Mouse (Mus musculus) neural tube, embryonic 11.5 days (tissue): ENCODE measurements around the gene 2410137M14Rik. TPM values are rescaled to one million over a fixed set of nuclear protein-coding genes. Genes with fewer than 3 reads are reported as not detected.
A peak's percentile ranks its signal among the peaks of the same experiment; 100 is the strongest.

Experiments
- ATAC-seq: fragments of 200-750 bp; cut with Nextera tagmentation; 2 replicates; pipeline ENCODE4 v1.8.0; 2017; ENCODE audit warnings: moderate number of reproducible peaks, mild to moderate bottlenecking, moderate TSS enrichment, moderate library complexity; ENCODE audit not compliant: insufficient read depth, low FRiP score, low TSS enrichment
- DNase-seq: peaks from one replicate; pipeline ENCODE4 v3.0.0-alpha.2; 2015; ENCODE audit warnings: low spot score
- H3K27ac ChIP-seq: fragments of 300-500 bp; sonication (generic); 2 replicates; pipeline ENCODE4 v1.5.1; 2014; ENCODE audit warnings: low read depth, mild to moderate bottlenecking, low read length
- H3K27me3 ChIP-seq: fragments of 300-500 bp; sonication (generic); 2 replicates; pipeline ENCODE4 v1.6.1; 2014; ENCODE audit warnings: mild to moderate bottlenecking, low read length, mixed read lengths; ENCODE audit not compliant: control insufficient read depth, insufficient read depth
- H3K36me3 ChIP-seq: fragments of 300-500 bp; sonication (generic); 2 replicates; pipeline ENCODE4 v1.6.1; 2014; ENCODE audit warnings: mild to moderate bottlenecking, low read length, moderate library complexity, mixed read lengths; ENCODE audit not compliant: control insufficient read depth, insufficient read depth
- H3K4me1 ChIP-seq: fragments of 300-500 bp; sonication (generic); 2 replicates; pipeline ENCODE4 v1.6.1; 2014; ENCODE audit warnings: low read length, mixed read lengths; ENCODE audit not compliant: control insufficient read depth, insufficient read depth
- H3K4me2 ChIP-seq: fragments of 300-500 bp; sonication (generic); 2 replicates; pipeline ENCODE4 v1.6.1; 2014; ENCODE audit warnings: low read depth, mild to moderate bottlenecking, moderate library complexity
- H3K4me3 ChIP-seq: fragments of 300-500 bp; sonication (generic); 2 replicates; pipeline ENCODE4 v1.5.1; 2014; ENCODE audit warnings: low read depth, low read length
- H3K9ac ChIP-seq: fragments of 300-500 bp; sonication (generic); 2 replicates; pipeline ENCODE4 v1.6.1; 2014; ENCODE audit warnings: mild to moderate bottlenecking, low read length
- H3K9me3 ChIP-seq: fragments of 300-500 bp; sonication (generic); 2 replicates; pipeline ENCODE4 v1.6.1; 2016; ENCODE audit warnings: low read length; ENCODE audit not compliant: control insufficient read depth
- WGBS: fragments of 180-500 bp; shearing (Covaris S2); extraction: QIAGEN DNeasy Blood & Tissue Kit; methylation state at CpG from one replicate; pipeline ENCODE4 v1.1.7; 2014; 5-methylcytosine and 5-hydroxymethylcytosine counted together
- polyA plus RNA-seq: library from polyadenylated mRNA; unstranded; fragments of >200 nt; fragmentation: Nextera tagmentation; extraction: Ambion mirVana; gene quantifications from 2 replicates; pipeline ENCODE4 v1.2.1, GENCODE M21; 2014

The 2410137M14Rik gene
- polyA plus RNA-seq, 1 experiment from 2014 or later = not detected

GRCm38 (mm10) chr17:36989437-36989836, 8.4 kb upstream of the 2410137M14Rik start, which contains the start of gene H2-M5:
TSS of gene H2-M5 (minus strand) at chr17:36989537.
- no peaks in the 10 kb centered on the region for H3K36me3 ChIP-seq
- DNase-seq (no peak), ATAC-seq (no peak)
- H3K9ac ChIP-seq = no peak within 1 kb of the TSS
- H3K9me3 ChIP-seq = no peaks in the 10 kb centered on the region
- H3K4me1 ChIP-seq = 0 out of 2 replicates have a peak, but pooled peaks cover 3% of the 10 kb centered on the region
- peaks cover 16% of the 10 kb centered on the region for H3K27me3 ChIP-seq
- 32% methylated on average over 5 of the region's 5 CpGs for WGBS
- no peak within 1 kb of the TSS for H3K4me3 ChIP-seq
- no peak within 1 kb of the TSS for H3K27ac ChIP-seq
- peak within 1 kb of the TSS; percentile 22; the same call in 1 of the 2 replicates for H3K4me2 ChIP-seq

GRCm38 (mm10) chr17:36988475-36988874, 7.4 kb upstream of the 2410137M14Rik start:
- Histone ChIP-seq H3K4me3 (no peak overlapping the region), H3K36me3 (no peaks in the 10 kb centered on the region), H3K4me1 (0 out of 2 replicates have a peak, but pooled peaks cover 3% of the 10 kb centered on the region), H3K27ac (no peak overlapping the region), H3K4me2 (peak overlapping the region; percentile 22; the same call in 1 of the 2 replicates), H3K9ac (no peak overlapping the region), H3K9me3 (no peaks in the 10 kb centered on the region), H3K27me3 (peaks cover 16% of the 10 kb centered on the region)
- DNase-seq (no peak), ATAC-seq (no peak)
- WGBS = 6% methylated on average over 24 of the region's 24 CpGs

- H3K4me2 ChIP-seq = no peak overlapping the region
- H3K27me3 ChIP-seq = no peaks in the 10 kb centered on the region
- no peaks in the 10 kb centered on the region for H3K9me3 ChIP-seq
- DNase-seq = no peak
- no peaks in the 10 kb centered on the region for H3K36me3 ChIP-seq
- no peak for ATAC-seq
- 22% methylated on average over 5 of the region's 5 CpGs for whole genome bisulfite sequencing
- no peak overlapping the region for H3K27ac ChIP-seq
- no peak overlapping the region for H3K9ac ChIP-seq
- H3K4me1 ChIP-seq = no peaks in the 10 kb centered on the region
- no peak overlapping the region for H3K4me3 ChIP-seq
Observed at GRCm38 (mm10) chr17:36982253-36983155, 1.5 kb upstream of the 2410137M14Rik start.

GRCm38 (mm10) chr17:36981845-36982244, 808 bp upstream of the 2410137M14Rik start:
- Histone ChIP-seq H3K4me3 (no peak overlapping the region), H3K36me3 (no peaks in the 10 kb centered on the region), H3K27me3 (no peaks in the 10 kb centered on the region), H3K4me2 (no peak overlapping the region), H3K9ac (no peak overlapping the region), H3K9me3 (no peaks in the 10 kb centered on the region), H3K4me1 (no peaks in the 10 kb centered on the region), H3K27ac (no peak overlapping the region)
- 4% methylated on average over 4 of the region's 4 CpGs for WGBS
- no peak for DNase-seq
- no peak for ATAC-seq

GRCm38 (mm10) chr17:36973271-36973787, 7.7 kb downstream of the 2410137M14Rik start:
- no peak for ATAC-seq
- Histone ChIP-seq H3K4me1 (no peaks in the 10 kb centered on the region), H3K9ac (no peak overlapping the region), H3K27ac (no peak overlapping the region), H3K4me2 (no peak overlapping the region), H3K4me3 (no peak overlapping the region), H3K27me3 (no peaks in the 10 kb centered on the region), H3K36me3 (no peaks in the 10 kb centered on the region), H3K9me3 (no peaks in the 10 kb centered on the region)
- WGBS = 82% methylated on average over 8 of the region's 8 CpGs
- DNase-seq = no peak

- WGBS = 93% methylated on average over 3 of the region's 3 CpGs
- Histone ChIP-seq H3K4me3 (no peak overlapping the region), H3K4me1 (no peaks in the 10 kb centered on the region), H3K27me3 (no peaks in the 10 kb centered on the region), H3K4me2 (no peak overlapping the region), H3K9me3 (no peaks in the 10 kb centered on the region), H3K9ac (no peak overlapping the region), H3K36me3 (no peaks in the 10 kb centered on the region), H3K27ac (no peak overlapping the region)
- DNase-seq = no peak
- ATAC-seq = no peak
Observed at GRCm38 (mm10) chr17:36972791-36973190, 8.2 kb downstream of the 2410137M14Rik start.

GRCm38 (mm10) chr17:36971172-36971850, 9.7 kb downstream of the 2410137M14Rik start:
- Histone ChIP-seq H3K27me3 (no peaks in the 10 kb centered on the region), H3K4me2 (no peak overlapping the region), H3K36me3 (no peaks in the 10 kb centered on the region), H3K4me1 (no peaks in the 10 kb centered on the region), H3K27ac (no peak overlapping the region), H3K9me3 (no peaks in the 10 kb centered on the region), H3K4me3 (no peak overlapping the region), H3K9ac (no peak overlapping the region)
- DNase-seq (no peak), ATAC-seq (no peak)
- WGBS = 84% methylated on average over 6 of the region's 6 CpGs

GRCm38 (mm10) chr17:36970316-36970890, 10.6 kb downstream of the 2410137M14Rik start:
- Histone ChIP-seq H3K27me3 (no peaks in the 10 kb centered on the region), H3K9me3 (no peaks in the 10 kb centered on the region), H3K4me3 (no peak overlapping the region), H3K27ac (no peak overlapping the region), H3K4me2 (no peak overlapping the region), H3K9ac (no peak overlapping the region), H3K4me1 (no peaks in the 10 kb centered on the region), H3K36me3 (no peaks in the 10 kb centered on the region)
- ATAC-seq = no peak
- 90% methylated on average over 14 of the region's 14 CpGs for WGBS
- no peak for DNase-seq
